Mouse (Mus musculus) cortical plate, adult 2 months (tissue): ENCODE results near the gene Klf9.

Experiments
- CTCF ChIP-seq: fragments of 200-500 bp; IDR thresholded peaks from 2 replicates; pipeline ENCODE4 v1.5.1; 2011; ENCODE audit warnings: mild to moderate bottlenecking, control low read depth, low read length; ENCODE audit not compliant: insufficient read depth; ENCODE audit errors: extremely low read depth
- POLR2A ChIP-seq: fragments of 200-500 bp; IDR thresholded peaks from 2 replicates; pipeline ENCODE4 v1.6.1; 2011; ENCODE audit warnings: mild to moderate bottlenecking, low read length, control low read depth; ENCODE audit not compliant: insufficient read depth; ENCODE audit errors: extremely low read depth

DNA sequence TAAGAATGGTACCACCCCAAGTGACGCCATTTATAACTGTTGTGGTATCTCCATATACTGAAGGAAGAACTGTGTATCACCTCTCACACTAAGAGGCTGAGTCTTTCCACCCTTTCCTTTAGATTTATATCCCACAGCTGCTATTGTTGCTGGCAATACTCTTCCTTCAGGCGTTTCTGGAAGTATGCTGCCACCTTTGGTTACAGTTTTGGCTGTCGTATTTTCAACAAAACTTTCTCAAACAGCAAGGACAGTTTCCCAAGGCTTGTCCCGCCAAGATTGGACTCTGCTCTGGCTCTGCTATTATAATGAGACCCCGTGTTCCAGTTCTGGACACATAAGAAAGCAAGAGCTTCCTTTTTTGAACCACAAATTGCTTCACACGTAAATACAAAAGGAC lies 70.3 kb downstream of the Klf9 start:
- TF ChIP-seq CTCF (peak; percentile 28; the same call in 1 of the 2 replicates), POLR2A (no peak)
